Mouse (Mus musculus) MN1 (cell line): ENCODE measurements at regions not wholly inside any gene's neighbourhood (a gene's known extent, or its start where the extent isn't known, plus 50 kb on each side); places are given as distances from the start of the nearest gene placed in this dataset.

Experiments
- DNase-seq: peaks from one replicate; pipeline ENCODE4 v3.0.0-alpha.2; 2016; ENCODE audit warnings: low spot score

DNA sequence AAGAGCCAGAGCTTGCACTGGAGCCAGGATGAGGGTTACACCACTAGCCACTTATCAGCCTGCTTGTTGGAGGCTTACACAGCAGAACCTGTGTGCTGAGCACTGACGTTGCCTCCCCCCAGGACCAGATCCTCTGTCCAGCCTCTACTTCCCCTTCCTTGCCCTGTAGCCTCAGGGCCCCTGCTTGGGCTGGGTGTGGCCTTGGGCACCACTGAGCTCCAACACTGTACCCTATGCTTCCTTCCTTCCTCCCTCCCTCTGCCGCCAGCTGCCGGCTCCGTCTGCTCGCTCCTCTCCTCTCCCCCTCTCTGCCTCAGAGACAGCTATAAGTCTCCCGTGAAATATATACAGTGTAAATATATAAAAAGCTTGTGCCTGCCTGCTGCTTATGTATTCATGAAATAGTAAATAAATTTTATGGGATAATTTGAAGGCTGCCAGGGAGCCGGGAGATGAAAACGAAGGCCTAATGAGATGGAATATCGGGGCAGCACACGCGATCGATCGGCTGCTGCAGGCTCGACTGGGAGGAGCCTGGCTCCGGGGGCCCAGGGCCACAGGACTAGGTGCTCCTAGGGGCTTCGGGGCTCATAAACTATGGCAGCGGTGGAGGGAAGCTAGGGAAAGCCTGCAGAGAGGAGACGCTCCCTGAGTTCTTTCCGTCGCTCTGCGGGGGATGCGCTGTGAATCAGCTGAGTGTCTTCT lies 135.6 kb downstream of the Rbm19 start:
- DNase-seq: no peak

DNA sequence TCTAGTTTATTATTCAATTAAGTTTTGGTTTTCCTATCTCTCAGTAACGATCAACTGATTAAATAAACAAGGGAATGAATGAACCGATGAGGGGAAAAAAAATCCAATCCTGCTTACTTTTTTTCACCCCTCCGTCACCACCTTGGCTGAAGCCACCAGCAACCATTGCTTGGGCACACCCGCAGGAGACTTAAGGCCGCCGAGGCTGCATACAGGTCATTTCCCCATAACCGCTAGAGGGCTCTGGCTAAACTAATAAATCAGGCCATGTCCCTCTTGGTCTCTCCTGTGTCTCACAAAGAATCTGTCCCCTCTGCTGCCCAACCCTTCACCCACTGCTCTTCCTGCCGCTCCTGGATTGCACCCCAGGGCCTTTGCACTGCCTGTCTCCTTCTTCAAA lies 136.3 kb downstream of the Rbm19 start:
- DNase-seq: no peak

DNA sequence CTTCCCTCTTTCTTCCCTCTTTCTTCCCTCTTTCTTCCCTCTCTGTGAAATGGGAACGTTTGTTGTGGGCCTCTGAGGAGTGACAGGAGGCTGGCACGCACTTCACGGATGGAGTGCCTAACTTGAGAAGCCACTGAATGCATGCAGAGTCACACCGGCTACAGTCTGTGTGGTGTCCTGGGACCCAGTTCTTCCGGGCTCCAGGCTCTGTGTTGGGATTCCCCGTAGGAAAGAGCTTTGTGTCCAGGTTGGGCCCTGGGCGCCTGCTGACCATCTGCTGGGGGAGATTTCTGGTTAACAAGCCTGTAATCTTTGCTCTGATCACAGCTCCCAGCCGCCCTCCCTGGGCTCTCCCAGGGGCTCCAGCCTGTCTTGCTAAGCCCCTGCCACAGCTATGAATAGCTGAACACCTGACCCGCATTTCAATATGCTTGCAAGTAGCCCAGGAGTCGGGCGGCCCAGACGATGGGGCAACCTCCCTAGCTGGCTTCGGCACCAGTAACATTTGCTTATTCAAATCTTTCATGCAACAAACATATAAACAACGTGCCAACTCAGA lies 146.5 kb downstream of the Rbm19 start:
- no peak for DNase-seq

DNA sequence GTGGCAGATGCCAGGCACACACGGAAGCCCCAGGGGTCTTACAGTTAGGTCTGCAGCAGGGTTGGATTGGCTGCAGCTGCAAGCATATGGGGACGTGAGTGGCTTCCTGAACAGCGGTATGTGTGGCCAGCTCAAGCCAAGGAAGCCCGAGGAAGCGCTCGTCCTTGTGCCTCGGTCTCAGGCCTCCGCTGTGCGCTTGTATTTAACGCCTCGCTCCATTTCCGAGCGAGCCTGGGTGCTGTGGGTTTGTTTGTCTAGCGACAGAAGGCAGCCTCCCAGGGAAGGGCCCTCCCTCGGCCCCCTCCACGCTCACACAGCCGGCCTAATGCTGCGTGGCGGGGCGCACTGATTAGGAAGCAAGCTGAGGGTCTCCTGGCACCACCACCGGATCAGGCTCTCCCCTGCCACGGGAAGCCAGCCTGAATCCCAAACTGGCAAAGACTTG lies 153.2 kb downstream of the Rbm19 start:
- no peak for DNase-seq

DNA sequence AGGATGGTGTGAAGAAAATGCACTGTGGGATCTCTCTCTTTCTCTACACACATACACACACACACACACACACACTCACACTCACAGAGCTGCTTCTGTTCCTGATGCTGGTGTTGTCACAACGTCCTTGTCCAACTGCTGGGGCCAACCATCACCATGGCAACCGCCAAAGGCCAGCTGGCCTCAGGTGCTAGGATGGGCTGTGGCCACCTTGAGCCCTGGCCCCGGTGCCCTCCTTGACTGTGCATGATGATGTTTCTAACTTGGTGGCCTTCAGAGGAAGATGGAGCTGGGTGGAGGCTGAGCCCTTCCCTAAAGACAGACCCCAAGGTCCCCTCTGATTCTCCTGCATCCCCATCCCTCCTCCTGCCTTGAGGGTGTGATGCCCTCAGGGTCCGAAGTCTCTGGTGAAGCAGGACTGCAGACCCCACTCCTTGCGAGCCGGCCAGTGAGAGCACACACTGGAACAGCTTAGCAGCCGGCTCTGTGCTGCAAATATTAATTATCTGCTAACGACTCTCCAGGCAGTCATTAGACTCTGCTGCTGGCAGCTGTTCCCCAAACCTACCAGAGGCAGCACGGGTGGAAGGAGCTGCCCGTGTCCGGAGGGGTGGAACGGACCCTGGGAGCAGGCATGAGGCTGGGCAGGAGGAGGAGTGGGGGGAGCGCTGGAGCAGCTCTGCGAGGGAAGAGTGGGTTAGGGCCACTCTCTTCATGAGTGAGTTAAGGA lies 154.8 kb downstream of the Rbm19 start:
- no peak for DNase-seq

DNA sequence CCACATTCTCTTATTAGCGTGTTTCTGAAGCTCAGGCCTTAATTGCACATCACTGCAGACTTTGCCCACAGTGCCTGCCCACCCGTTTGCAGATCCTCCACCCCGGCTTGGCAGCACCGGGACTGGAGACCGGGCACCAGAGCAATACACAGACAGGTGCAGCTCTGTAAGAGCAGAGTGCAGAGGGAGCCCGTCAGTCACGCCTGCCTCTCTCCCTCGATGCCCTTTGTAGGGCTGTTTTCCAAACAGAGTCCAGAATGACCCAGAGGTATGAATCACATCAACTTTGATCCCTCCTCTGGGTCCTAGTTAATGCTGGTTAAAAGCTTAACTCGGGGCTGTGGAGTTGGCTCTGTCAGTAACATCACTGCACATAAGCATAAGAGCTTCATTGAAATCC lies 155.3 kb upstream of the Lhx5 start:
- no peak for DNase-seq

DNA sequence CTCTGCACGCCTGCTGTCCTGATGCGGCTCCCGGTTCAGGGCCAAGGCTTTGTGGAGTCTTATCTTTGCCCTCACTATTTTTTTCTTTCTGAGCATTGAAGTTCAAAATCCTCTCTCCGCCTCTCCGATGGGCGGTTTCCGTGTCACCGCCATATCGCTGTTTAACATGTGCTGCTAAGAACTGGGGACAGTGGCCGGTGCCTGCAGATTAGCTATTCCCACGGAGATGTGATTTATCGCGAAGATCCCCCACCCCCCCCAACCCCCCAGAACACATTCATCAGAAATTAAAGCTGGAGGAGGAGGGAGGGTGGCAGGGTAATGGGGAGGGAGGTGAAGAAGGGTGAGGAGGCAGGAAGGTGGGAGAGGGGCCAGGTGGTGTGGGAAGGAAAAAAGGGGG lies 151.2 kb upstream of the Lhx5 start:
- no peak for DNase-seq

DNA sequence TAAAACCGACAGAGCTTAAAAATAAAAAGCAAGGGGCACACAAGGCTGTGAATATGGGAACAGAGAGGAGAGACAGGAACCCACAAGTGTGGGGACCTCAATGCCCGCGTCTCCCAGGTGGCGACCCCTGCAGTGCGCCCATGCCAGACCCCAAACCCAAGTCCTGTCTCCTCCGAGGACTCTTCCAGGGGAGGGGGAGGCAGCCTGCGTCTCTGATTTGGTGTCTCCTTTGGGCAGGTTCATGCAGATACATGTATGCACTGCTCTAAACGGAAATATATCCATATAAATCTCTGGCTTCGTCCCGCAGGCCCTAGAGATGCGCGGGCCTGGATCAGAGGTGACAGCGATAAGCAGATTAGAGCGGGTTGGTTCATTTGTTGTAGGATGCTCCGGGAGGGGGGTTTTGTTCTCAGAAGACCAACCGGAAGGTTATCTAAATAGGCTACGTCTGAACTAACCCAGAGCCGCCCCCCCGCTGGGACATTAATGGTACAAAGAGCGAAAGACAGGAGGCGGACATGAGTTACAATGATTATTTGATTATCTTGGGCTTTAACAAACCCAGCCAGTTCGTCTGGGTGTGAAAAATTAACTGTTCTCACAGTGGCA lies 150.4 kb upstream of the Lhx5 start:
- DNase-seq: no peak

DNA sequence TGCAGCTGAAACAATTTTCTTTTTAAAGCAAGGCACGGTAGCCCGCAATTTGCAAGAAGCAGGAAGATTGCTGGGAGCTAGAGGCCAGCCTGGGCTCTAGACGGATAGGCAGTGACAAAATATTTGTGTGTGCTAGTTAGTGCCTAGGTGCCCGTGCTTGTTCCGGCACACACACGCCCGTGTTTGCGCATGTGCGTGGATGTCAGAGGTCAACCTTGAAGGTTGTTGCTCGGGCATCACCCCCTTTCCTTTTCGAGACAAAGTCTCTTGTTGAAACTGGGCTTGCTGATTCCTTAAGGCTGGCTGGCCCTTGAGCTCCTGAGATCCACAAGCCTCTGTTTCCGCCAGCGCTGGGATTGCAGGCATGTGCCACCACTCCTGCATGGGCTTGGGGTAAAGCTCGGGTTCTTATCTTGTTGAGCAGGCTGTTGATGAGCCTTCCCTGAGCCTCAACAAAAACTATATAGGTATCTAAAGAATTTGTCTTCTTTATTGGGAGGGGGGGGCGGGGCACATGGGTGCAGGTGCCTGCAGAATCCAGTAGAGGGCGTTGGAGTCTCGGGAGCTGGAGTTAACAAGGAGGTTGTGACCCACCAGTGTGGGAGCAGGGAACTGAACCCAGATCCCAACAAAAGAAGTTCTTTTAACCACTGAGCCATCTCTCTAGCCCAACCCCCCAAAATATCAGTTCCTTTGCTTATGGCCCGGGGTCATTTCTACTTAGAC lies 149.5 kb upstream of the Lhx5 start:
- no peak for DNase-seq

DNA sequence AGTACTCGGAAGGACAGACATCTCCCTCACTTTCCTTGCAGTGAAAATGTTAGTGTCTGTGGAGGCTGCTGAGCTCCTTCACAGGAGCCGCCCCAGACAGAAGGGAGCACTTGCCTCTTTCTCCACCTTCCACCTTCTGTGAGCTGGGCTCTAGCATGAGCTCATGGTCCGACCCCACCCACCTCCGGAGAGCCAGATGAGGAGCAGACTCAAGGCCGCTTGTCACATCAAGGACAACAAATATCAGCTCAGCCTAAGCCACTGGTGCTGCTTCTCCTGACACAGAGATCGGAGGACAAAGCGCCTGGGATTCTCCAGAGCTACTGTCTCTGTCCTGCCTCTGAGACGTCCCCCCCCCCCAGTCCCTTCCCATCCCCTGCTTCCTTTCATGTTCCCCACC lies 146.9 kb upstream of the Lhx5 start:
- no peak for DNase-seq

DNA sequence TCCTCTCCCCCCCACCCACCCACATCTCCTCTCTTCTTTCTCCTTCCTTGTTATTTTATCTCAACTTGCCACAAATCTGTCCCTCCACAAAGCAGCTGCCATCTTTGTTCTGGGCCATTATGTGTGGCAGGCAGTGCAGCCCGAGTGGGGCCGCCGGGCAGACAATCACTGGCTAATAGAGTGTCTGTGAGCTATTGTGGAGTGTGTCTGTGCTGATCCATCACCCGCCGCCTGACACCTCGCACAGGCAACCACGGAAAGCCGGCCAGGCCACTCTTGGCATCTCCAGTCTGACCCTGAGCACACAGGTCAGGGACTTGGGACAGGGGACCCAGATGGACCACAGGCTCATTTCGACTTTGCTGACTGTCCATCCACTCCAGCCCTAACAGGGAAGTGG lies 146.5 kb upstream of the Lhx5 start:
- no peak for DNase-seq

DNA sequence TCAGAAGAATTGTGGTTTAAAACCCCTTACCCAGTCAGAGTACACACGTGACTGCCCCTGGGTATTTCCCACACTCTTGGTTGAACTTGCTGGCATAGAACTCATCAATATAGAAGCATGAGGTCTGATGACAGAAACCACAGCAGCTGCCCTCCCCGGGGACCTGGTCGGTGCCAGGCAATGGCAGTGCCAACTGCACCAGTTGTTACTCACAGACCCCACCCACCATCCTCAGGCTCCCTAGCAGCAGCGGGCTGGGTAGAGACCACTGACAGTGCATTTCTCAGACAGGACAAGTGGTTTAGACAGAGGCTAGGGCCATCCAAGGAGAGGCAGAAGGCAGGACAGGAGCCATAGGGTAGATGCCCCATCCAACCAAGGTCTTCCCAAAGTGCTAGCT lies 144.7 kb upstream of the Lhx5 start:
- no peak for DNase-seq

DNA sequence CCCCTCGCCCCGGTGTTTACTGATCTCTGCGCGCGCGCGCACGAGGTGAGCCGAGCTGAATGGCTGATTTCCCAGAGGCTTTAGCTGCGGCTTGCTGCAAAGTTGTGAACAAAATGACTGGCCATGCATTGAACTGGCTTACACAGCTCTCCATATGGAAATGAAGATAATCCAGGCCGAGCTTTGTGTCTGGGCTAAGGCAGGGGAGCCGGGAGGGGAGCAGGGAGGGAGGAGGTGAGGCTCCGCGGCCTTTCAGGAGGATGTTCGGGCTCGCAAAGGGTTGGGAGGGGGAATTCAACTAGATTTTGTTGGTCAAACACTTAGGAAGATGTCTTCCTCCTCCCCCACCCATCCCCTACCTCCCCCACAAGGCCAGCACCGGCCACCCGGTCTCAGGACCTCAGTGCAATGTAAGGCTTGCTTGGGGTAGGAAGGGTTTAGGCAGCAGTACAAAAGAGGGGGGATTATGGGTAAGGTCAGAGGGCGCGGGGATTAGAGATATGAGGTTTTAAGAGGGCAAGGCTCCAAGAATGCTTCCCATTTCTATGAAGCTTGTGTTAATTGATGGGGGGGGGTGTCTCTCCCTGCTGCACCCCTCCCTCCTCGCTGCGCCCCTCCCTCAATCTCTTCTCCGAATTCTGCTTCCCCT lies 143.3 kb upstream of the Lhx5 start:
- DNase-seq: no peak

DNA sequence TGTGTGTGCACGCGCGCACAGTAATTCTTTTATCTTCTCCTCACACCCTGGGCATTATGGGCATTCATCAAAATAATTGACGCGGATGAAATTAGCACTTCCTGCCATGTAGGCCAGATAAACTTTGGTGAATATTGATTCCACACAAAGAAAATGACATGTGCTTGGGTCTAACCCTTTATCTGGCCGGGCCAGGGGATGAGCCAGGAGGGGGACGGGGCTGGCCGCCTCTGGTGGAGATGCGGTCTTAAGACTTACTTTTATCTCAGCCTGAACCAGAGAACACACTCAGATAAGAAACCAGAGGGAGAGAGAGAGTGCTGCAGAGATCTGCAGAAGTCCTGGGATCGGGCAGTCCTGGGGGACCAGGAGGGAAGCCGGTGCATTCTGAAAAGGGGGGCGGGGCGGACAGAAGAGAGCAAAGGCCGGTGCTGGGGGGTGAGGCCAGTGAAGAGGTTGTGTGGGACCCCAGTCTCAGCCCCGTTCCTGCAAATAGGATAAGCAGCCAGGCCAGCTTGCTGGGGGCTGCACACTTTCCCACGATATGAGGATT lies 136.9 kb upstream of the Lhx5 start:
- DNase-seq: no peak

DNA sequence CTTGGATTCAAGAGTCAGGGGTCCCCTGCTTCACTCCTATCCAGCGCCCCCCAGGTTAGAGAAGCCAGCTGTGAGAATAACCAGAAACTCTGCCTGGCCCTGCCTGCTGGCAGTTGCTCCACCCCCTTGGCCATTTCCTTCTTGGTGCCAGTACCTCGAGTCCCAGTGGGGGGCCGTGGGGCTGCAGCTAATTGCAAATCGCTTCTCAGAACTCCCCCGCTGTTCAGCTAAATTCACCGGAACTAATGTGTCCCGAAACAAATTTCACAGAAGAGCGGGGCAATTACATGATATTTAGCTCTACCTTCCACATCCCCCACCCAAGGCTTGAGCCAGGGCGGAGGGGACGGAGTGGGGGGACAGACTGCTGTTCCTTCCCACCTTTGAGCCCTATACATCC lies 134.3 kb upstream of the Lhx5 start:
- no peak for DNase-seq

DNA sequence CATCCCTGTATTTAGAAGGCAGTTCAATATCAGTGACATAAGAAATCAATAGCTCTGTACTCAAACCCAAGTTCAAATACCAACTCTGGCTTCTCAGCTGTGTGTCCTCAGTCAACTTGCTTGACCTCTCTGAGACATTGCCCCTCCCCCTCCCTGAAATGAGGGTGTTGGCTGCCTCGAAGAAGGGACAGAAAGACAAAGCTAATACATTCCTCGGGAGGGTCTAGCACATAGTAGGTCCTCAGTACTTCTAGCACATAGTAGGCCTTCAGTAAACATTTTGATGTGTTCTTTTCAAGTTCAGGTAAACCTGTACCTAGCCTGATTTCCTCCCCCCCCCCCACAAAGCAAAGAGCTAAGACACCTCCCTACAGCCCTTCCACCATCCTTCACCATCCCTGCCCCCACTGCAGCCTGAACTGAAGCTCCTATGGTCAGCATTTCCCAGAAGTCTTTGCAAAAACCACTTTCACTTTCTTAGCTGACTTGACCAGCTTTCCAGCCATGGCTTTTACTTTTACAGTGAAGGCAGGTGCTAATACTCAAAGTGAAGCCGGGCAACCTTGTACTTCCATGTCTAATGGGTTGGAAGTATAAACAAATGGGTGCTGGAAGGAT lies 133.7 kb upstream of the Lhx5 start:
- no peak for DNase-seq

DNA sequence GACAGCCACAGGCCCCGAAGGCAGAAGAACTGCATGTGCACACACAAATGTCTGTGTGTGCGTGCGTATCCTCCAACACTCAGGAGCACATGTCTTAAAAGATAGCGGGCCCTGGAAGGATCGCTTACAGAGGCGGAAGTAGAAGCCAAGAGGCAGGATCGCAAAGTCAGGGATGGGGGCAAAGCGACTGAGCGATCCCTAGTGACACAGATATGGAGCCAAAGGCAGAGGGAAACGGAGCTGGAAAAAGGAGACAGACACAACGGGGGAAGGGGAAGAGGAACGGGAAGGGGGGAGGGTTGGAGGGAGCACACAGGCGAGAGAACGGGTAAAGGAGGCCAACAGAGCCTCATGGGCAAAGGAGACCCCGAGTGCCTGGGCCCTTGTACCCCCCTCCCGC lies 129.8 kb upstream of the Lhx5 start:
- no peak for DNase-seq

DNA sequence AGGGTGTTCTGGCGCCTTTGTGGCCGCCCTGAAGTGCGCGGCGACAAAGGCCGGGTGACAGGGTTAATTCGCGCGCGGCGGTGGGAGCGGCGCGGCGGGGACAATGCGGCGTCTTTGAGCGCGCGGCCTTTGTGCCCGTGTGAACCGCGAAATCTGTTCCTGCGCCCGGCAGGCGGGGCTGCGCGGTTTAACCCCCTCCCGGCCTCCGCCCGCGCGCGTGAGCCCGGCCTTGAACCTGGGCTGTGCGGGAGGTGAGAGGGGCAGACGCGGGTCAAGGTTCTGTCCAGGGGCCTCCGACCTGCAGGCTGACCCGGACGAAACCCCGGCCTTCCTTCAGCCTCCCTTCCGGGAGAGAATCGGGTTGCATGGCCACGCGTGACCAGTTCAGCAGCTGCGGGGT lies 129.2 kb upstream of the Lhx5 start:
- no peak for DNase-seq

DNA sequence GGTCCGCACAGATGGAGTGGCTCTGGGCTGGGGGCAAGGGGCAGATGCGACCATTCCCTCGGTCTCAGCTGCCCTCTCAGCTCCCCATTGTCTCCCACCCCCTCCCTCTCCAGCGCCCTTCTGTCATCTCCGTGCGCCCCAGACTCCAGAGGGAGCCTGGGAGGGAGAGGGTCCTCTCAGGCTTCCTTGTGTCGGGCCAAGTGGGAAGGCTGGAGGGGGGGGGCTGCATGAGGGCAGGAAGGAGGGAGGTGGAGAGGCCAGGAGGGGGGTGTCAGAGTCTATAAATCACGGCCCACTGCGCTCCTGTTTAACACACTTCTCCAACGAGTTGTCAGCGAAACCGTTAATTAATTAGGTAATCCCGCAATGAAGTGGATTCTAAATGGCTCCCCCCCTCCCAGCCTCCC lies 127.2 kb upstream of the Lhx5 start:
- no peak for DNase-seq

DNA sequence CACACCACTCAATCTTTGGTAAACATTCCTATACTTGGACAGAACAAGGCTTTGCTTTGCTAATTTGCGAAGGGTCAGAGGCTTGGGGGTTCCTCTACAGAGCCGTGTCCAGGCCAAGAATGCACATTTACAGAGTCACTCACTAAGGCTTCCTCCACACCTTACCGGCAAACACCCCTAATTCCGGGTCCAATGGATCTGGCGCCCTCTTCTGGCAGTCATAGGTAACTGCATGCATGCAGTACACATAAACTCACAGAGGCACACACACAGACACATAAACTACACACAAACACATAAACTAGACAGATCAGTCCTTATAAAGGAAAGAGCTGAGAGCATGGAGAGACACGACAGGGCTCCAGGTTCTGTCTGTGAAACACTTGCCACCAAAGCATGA lies 119.2 kb upstream of the Lhx5 start:
- DNase-seq: no peak

DNA sequence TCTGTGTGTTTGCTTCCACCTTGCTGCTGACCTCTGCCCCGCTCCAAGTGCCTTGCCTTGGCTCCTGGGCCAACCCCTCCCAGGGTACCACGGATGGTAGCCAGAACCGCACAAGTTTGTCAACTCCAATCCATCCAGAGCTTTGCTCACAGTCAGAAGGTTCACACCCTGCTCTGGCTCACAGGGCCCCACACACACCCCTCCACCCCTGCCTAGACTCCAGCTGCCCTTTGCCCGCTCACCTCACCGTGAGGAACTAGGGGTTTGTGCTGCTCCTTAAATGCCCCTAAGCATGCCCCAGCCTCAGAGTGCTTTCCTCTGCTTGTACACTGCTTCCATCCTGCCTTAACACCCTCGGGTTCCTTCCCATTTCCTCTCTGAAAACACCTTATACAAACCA lies 117.5 kb upstream of the Lhx5 start:
- no peak for DNase-seq
